Mouse (Mus musculus) liver, embryonic 13.5 days (tissue): ENCODE measurements around the gene Bpifb2. TPM values are rescaled to one million over a fixed set of nuclear protein-coding genes. Genes with fewer than 3 reads are reported as not detected.

ENCODE experiments used
- ATAC-seq: fragments of 200-750 bp; cut with Nextera tagmentation; 2 replicates; pipeline ENCODE4 v1.8.0; 2017; ENCODE audit warnings: low read depth, mild to moderate bottlenecking, moderate number of reproducible peaks, moderate library complexity
- DNase-seq: peaks from one replicate; pipeline ENCODE4 v3.0.0; 2022
- H3K27ac ChIP-seq: fragments of 300-500 bp; sonication (generic); 2 replicates; pipeline ENCODE4 v1.5.1; 2015; ENCODE audit warnings: moderate library complexity, mild to moderate bottlenecking, inconsistent platforms
- H3K27me3 ChIP-seq: fragments of 300-500 bp; sonication (generic); 2 replicates; pipeline ENCODE4 v1.6.1; 2015; ENCODE audit warnings: mild to moderate bottlenecking, inconsistent platforms
- H3K36me3 ChIP-seq: fragments of 300-500 bp; sonication (generic); 2 replicates; pipeline ENCODE4 v1.6.1; 2015; ENCODE audit warnings: mild to moderate bottlenecking, inconsistent platforms
- H3K4me1 ChIP-seq: fragments of 300-500 bp; sonication (generic); replicated peaks from 2 replicates; pipeline ENCODE4 v1.6.1; 2015; ENCODE audit warnings: inconsistent platforms
- H3K4me2 ChIP-seq: fragments of 300-500 bp; sonication (generic); 2 replicates; pipeline ENCODE4 v1.6.1; 2015; ENCODE audit warnings: inconsistent platforms, mild to moderate bottlenecking, moderate library complexity
- H3K4me3 ChIP-seq: fragments of 300-500 bp; sonication (generic); replicated peaks from 2 replicates; pipeline ENCODE4 v1.5.1; 2015; ENCODE audit warnings: mild to moderate bottlenecking, inconsistent platforms
- H3K9ac ChIP-seq: fragments of 300-500 bp; sonication (generic); 2 replicates; pipeline ENCODE4 v1.6.1; 2015; ENCODE audit warnings: mild to moderate bottlenecking, inconsistent platforms
- H3K9me3 ChIP-seq: fragments of 300-500 bp; sonication (generic); replicated peaks from 2 replicates; pipeline ENCODE4 v1.6.1; 2016; ENCODE audit warnings: inconsistent platforms
- WGBS: fragments of 180-500 bp; shearing (Covaris S2); methylation state at CpG from one replicate; pipeline ENCODE4 v1.1.7; 2015; ENCODE audit not compliant: insufficient replicate concordance; 5-methylcytosine and 5-hydroxymethylcytosine counted together
- polyA plus RNA-seq: library from polyadenylated mRNA; unstranded; fragments of >200 nt; fragmentation: Nextera tagmentation; extraction: Ambion mirVana; gene quantifications from 2 replicates; pipeline ENCODE4 v1.2.1, GENCODE M21; 2015

Gene Bpifb2
- polyA plus RNA-seq, 1 experiment from 2014 or later = not detected

DNA sequence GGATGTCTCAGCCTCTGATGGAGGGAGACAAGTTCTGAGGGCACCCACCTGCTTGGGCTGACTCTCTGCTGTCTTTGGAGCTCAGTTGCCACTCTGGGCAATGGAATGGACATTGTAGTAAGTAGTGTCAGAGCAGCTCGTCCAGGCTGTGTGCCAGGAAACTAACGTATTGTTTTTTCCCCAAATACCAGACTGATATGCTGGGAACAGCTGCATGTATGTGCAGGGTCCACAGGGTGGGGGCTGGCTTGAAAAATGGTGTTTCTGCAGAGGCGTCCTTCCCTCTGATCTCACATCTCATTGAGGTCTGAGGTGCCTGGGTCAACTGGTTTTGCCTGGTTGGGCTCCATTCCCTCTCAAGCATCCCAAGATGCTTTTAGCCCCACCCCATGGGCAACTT is 14.1 kb upstream of the Bpifb2 start:
- Histone ChIP-seq H3K9ac (no peak overlapping the region), H3K4me3 (no peak overlapping the region), H3K4me1 (no peaks in the 10 kb centered on the region), H3K36me3 (no peaks in the 10 kb centered on the region), H3K9me3 (no peaks in the 10 kb centered on the region), H3K4me2 (no peak overlapping the region), H3K27ac (no peak overlapping the region), H3K27me3 (no peaks in the 10 kb centered on the region)
- DNase-seq (no peak), ATAC-seq (no peak)
- 57% methylated on average over 3 of the region's 3 CpGs for WGBS

DNA sequence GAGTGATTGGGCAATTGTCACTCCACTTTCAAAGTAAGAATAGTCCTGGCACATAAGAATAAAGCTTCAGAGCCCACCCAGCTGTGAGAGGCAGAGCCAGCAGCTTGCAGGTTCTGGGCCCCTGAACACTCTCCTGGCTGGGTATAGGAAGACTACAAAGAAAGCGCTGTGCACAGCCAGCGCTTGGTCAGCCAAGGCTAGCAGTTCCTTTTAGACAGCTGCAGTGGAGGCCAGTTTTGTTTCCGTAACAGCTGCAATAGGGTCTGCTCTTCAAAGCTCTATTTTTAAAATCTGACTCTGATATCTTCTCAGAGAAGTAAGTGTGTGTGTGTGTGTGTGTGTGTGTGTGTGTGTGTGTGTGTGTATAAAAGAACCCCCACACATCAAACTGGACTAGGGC is 12.9 kb upstream of the Bpifb2 start:
- DNase-seq (no peak), ATAC-seq (no peak)
- 78% methylated on average over 3 of the region's 3 CpGs for WGBS
- no peak overlapping the region for H3K9ac ChIP-seq
- H3K9me3 ChIP-seq = no peaks in the 10 kb centered on the region
- H3K4me1 ChIP-seq = no peaks in the 10 kb centered on the region
- no peak overlapping the region for H3K4me2 ChIP-seq
- H3K27me3 ChIP-seq = no peaks in the 10 kb centered on the region
- no peaks in the 10 kb centered on the region for H3K36me3 ChIP-seq
- no peak overlapping the region for H3K4me3 ChIP-seq
- no peak overlapping the region for H3K27ac ChIP-seq

DNA sequence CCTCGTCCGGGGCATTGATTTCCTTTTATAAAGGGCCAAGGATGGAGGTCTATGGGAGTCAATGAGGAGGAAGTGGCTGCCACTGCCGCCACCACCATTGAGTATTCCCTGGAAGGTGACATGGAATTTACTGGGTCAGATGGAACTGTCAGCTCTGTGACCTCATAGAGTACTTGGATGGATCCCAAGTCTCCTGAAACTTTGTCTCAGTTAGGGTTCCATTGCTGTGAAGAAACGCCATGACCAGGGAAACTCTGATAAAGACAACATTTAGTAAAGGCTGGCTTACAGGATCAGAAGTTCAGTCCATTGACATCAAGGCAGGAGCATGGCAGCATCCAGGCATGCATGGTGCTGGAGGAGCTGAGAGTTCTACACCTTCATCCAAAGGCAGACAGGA is 3.9 kb upstream of the Bpifb2 start, which contains the start of gene Sun5:
Gene Sun5 (minus strand): TSS at position 101 of the 400 bp plus-strand sequence.
- Histone ChIP-seq H3K4me1 (no peaks in the 10 kb centered on the region), H3K36me3 (no peaks in the 10 kb centered on the region), H3K9me3 (no peaks in the 10 kb centered on the region), H3K27ac (no peak within 1 kb of the TSS), H3K27me3 (no peaks in the 10 kb centered on the region), H3K4me3 (no peak within 1 kb of the TSS), H3K9ac (no peak within 1 kb of the TSS), H3K4me2 (no peak within 1 kb of the TSS)
- DNase-seq = no peak
- ATAC-seq = no peak
- WGBS = 69% methylated on average over 4 of the region's 4 CpGs

DNA sequence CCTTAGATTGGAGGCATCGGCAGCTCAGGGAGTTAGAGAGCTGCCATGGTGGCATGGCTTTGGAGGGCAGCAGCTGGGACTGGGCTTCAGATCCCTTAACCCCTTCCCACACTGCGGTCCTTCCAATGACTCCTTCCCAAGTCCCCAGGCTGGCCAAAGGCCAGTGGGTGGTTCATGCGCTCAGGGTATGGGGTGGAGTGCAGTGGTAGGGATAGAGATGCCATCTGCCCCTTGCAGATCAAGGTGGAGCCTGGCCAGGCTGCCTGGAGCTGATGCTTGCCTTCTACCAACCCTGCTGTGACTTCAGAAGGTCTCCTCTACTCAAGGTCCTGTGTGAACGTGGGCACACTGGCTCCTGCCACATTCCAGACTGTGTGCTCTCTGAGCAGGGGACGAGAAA is 24.3 kb downstream of the Bpifb2 start:
- H3K4me3 ChIP-seq = no peak overlapping the region
- no peak overlapping the region for H3K9ac ChIP-seq
- WGBS = 62% methylated on average over 5 of the region's 5 CpGs
- no peaks in the 10 kb centered on the region for H3K9me3 ChIP-seq
- H3K27me3 ChIP-seq = no peaks in the 10 kb centered on the region
- H3K4me1 ChIP-seq = no peaks in the 10 kb centered on the region
- H3K36me3 ChIP-seq = no peaks in the 10 kb centered on the region
- no peak overlapping the region for H3K27ac ChIP-seq
- H3K4me2 ChIP-seq = no peak overlapping the region
- DNase-seq (no peak), ATAC-seq (no peak)

DNA sequence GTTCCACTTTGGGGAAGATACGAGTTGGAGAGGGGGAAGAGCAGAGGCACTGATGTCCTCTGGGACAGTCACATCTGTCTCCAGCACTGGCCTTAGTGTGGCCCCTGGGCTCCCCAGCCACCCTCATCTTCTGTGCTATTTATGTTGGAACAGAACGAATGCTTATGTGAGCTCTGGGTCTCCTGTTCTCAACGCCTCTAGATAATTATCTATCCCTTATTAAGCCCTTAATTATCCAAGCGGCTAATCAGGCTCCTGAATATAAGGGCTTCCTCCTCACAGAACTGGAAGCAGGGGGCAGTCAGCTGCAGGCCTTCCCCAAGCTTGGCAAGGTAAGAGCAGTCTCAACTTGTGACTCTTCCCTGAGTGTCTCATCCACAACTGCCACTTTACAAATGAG is 25.2 kb downstream of the Bpifb2 start, which contains the start of gene Bpifb6:
Gene Bpifb6 (plus strand): TSS at position 301 of the 400 bp plus-strand sequence.
- WGBS = 49% methylated on average over 4 of the region's 4 CpGs
- no peak for ATAC-seq
- Histone ChIP-seq H3K9me3 (no peaks in the 10 kb centered on the region), H3K36me3 (no peaks in the 10 kb centered on the region), H3K9ac (no peak within 1 kb of the TSS), H3K27me3 (no peaks in the 10 kb centered on the region), H3K4me2 (no peak within 1 kb of the TSS), H3K4me3 (no peak within 1 kb of the TSS), H3K4me1 (no peaks in the 10 kb centered on the region), H3K27ac (no peak within 1 kb of the TSS)
- no peak for DNase-seq

DNA sequence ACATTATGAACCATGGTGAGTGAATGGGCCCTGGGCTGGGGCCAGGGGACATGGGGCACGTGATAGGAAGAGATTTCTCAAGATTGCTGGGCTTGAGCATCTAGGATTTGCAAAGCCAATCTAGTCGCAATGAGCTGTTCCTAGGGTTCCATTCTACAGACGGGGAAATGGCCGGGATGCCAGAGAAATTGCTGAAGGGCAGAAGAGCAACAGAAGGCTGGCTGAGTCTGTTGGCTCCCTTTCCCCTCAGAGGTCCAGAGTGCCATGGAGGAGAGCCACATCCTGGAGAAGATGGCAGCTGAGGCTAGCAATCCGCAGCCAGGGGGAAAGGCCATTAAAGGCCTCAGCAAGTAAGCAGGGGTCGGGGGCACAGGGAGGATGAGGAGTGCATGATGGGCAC is 27.9 kb downstream of the Bpifb2 start:
- Histone ChIP-seq H3K4me1 (no peaks in the 10 kb centered on the region), H3K27ac (no peak overlapping the region), H3K4me2 (no peak overlapping the region), H3K9me3 (no peaks in the 10 kb centered on the region), H3K36me3 (no peaks in the 10 kb centered on the region), H3K27me3 (no peaks in the 10 kb centered on the region), H3K9ac (no peak overlapping the region), H3K4me3 (no peak overlapping the region)
- no peak for DNase-seq
- 62% methylated on average over 6 of the region's 6 CpGs for WGBS
- no peak for ATAC-seq

DNA sequence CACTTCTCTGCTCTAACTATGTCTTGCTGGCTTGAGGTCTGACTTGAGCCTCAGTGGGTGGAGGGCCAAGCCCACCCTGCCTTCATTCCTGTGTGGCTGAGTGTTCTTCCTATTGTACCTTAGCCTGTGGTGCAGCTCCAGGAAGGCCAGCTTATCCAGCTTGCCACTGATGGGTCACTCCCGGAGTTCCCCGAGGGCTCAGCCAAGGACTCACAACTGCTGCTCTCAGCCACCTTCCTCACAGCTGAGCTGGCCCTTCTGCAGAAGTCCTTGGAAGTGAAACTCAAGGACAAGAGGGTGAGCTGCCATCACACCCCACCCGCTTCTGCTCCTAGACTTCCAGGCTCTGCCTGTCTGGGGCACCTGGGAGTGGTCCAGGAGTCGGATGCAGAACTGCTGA is 31.8 kb downstream of the Bpifb2 start:
- Histone ChIP-seq H3K27ac (no peak overlapping the region), H3K4me1 (no peaks in the 10 kb centered on the region), H3K27me3 (no peaks in the 10 kb centered on the region), H3K9me3 (no peaks in the 10 kb centered on the region), H3K4me3 (no peak overlapping the region), H3K9ac (no peak overlapping the region), H3K4me2 (no peak overlapping the region), H3K36me3 (no peaks in the 10 kb centered on the region)
- DNase-seq (no peak), ATAC-seq (no peak)
- WGBS = 73% methylated on average over 4 of the region's 4 CpGs

DNA sequence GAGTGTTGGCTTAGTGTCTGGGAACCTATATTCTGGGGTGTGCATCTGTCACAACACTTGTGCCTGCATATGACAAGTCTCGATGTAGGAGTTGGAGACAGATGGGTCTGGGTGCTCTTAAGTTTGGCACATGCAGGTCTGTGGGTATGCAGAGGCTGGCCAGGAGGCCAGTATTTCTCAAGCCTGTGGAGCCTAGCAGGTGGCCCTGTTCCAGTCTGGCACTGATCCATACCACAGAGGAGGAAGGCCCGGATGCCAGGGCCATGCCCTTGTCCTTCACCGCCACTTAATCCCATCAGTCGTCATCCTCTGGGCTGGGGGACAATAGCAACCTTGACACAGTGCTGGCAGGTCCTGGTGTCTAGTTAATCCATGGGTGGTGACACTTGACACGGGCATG is 39.3 kb downstream of the Bpifb2 start:
- Histone ChIP-seq H3K9me3 (no peaks in the 10 kb centered on the region), H3K4me1 (no peaks in the 10 kb centered on the region), H3K4me2 (no peak overlapping the region), H3K27me3 (no peaks in the 10 kb centered on the region), H3K9ac (no peak overlapping the region), H3K4me3 (no peak overlapping the region), H3K27ac (no peak overlapping the region), H3K36me3 (no peaks in the 10 kb centered on the region)
- WGBS = 67% methylated on average over 5 of the region's 5 CpGs
- DNase-seq = no peak
- ATAC-seq = no peak

DNA sequence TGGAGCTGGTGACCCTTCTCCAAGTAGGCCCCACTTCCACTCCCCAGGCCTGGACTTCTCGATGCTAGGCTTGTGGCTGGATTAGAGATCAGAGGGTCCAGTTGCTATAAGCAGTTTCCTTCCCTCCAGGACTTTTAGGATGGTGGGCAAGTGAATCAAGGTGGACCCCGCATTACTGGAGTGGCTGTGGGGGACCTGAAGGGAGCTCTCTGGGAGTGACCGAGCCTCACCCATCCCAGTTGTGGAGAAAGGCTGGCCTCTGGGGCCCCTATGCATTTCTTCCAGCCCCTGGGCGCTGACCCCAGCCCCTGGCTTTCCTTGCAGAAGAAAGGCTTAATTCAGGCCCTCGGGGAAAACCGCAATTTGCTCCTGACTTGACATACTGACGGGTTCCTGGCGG is 43.1 kb downstream of the Bpifb2 start, which contains the start of gene Bpifb3:
Gene Bpifb3 (plus strand): TSS at position 301 of the 400 bp plus-strand sequence.
- DNase-seq (no peak), ATAC-seq (no peak)
- no peak within 1 kb of the TSS for H3K9ac ChIP-seq
- no peak within 1 kb of the TSS for H3K4me3 ChIP-seq
- no peaks in the 10 kb centered on the region for H3K27me3 ChIP-seq
- no peaks in the 10 kb centered on the region for H3K9me3 ChIP-seq
- no peaks in the 10 kb centered on the region for H3K36me3 ChIP-seq
- no peaks in the 10 kb centered on the region for H3K4me1 ChIP-seq
- WGBS = 63% methylated on average over 8 of the region's 8 CpGs
- H3K27ac ChIP-seq = no peak within 1 kb of the TSS
- H3K4me2 ChIP-seq = no peak within 1 kb of the TSS

DNA sequence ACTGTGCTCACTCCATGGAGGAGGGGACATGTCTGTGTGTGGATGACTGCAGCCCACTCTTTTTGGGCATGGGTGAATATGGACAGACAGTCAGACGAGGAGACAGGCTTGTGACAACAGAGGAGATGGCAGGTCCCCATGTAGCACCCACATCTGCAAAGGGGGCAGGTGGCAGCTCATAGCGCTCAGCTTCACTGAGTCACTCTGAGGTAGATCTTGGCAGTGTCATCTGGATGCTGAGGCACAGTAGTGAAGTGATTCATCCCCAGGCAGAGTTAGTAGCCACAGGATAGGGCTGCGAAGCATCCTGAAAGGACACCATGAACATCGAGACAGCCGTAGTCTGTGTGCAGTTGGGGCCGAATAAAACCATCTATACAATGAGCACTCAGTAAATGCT is 46.4 kb downstream of the Bpifb2 start:
- no peaks in the 10 kb centered on the region for H3K27me3 ChIP-seq
- ATAC-seq (no peak), DNase-seq (no peak)
- no peaks in the 10 kb centered on the region for H3K4me1 ChIP-seq
- 69% methylated on average over 6 of the region's 6 CpGs for WGBS
- H3K9ac ChIP-seq = no peak overlapping the region
- H3K36me3 ChIP-seq = no peaks in the 10 kb centered on the region
- H3K9me3 ChIP-seq = no peaks in the 10 kb centered on the region
- H3K4me2 ChIP-seq = no peak overlapping the region
- no peak overlapping the region for H3K27ac ChIP-seq
- H3K4me3 ChIP-seq = no peak overlapping the region

DNA sequence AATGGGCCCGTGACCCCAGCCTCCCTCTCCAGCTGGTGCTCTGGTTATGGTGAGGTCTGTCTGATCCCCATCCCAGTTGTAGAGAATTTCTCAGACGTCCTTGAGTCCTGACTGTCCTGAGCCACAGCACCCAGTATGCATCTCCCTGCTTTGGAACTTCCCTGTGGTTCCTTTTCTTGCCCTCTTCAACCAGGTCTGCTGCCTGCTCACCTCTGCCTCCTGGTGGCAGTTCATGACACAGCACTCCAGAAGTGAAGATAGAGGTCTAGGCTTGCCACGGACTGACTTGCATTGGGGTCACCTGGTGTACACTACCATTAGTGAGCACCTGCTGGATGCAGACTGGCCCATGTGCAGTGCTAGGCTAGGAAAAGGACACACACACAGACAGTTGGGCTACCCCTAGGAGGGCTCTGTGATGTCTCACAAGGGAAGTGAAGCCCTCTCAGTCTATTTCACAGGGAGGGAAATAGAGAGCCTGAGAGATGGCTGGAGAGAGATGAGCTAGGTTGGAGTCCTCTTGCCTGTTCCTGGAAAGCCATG is 55.1 kb downstream of the Bpifb2 start:
- Histone ChIP-seq H3K4me3 (no peak overlapping the region), H3K27ac (no peak overlapping the region), H3K9ac (no peak overlapping the region), H3K27me3 (no peaks in the 10 kb centered on the region), H3K4me2 (no peak overlapping the region), H3K9me3 (no peaks in the 10 kb centered on the region), H3K4me1 (no peaks in the 10 kb centered on the region), H3K36me3 (no peaks in the 10 kb centered on the region)
- ATAC-seq (no peak), DNase-seq (peak; percentile 9)
- WGBS = 44% methylated on average over 3 of the region's 3 CpGs

DNA sequence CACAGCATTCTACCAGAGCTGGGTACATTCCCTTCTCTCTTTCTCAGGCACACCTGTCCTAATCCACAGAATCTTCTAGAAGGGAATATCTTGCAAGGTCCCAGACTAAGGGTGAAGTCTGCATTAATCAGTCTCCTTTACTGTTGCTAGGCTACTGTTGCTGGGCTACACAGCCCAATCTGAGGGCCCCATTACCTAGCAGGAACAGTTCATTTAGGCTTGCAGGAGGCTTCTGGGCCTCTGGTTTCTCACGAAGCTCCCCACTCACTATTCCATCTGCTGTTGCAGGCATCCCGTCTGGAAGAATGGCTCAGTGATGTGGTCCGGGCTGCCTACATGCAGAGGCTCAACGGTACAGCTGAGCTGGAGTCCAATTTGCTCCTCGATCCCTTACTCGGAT is 56.3 kb downstream of the Bpifb2 start:
- Histone ChIP-seq H3K9ac (no peak overlapping the region), H3K4me2 (no peak overlapping the region), H3K27me3 (no peaks in the 10 kb centered on the region), H3K4me1 (no peaks in the 10 kb centered on the region), H3K36me3 (no peaks in the 10 kb centered on the region), H3K27ac (no peak overlapping the region), H3K4me3 (no peak overlapping the region), H3K9me3 (no peaks in the 10 kb centered on the region)
- DNase-seq = no peak
- WGBS = 64% methylated on average over 6 of the region's 6 CpGs
- no peak for ATAC-seq
